Comparison of ENCODE assay signal across 22 mouse cellular contexts in genomic region chr10:24490432-24490831, GRCm38 (mm10).
DNase-seq lines count a peak whose midpoint lies in the region; ATAC-seq and TF ChIP-seq lines count a peak whose summit lies in the region.
"Had no signal": no experiment of that assay in that cellular context is flagged by ENCODE, and none has a peak within 500 bp of the region (broad histone marks: within the 10 kb centered on the region; RNA-seq: fewer than 3 reads in every experiment).

No protein-coding gene starts in this region.

- no peak for TF ChIP-seq EP300 in MEL (IDR thresholded peaks at IDR 0.05; ENCODE audit: low read depth in 1 of 2, low read length in 2 of 2)

- H3K27me3 ChIP-seq in intestine, embryonic 15.5 days (replicated peaks): no peaks in the 10 kb centered on the region
- no peaks in the 10 kb centered on the region for H3K27me3 ChIP-seq in intestine, postnatal 0 days (replicated peaks; ENCODE audit: control insufficient read depth, insufficient read depth, low read length)
- peaks cover 0 to 2% of the 10 kb centered on the region in 2 experiments; a peak in 1 of 4 replicates for H3K27me3 ChIP-seq in MEL (ENCODE audit: control insufficient read depth in 1 of 2, insufficient read depth in 2 of 2, low read length in 2 of 2)
- H3K27me3 ChIP-seq in intestine, embryonic 16.5 days (replicated peaks; ENCODE audit: control insufficient read depth, insufficient read depth, low read length): no peaks in the 10 kb centered on the region
- H3K27me3 ChIP-seq: embryonic facial prominence, embryonic 12.5 days; forebrain, embryonic 13.5 days; forebrain, embryonic 15.5 days; Patski had no signal

- TF ChIP-seq CTCF in intestine, postnatal 0 days (IDR thresholded peaks at IDR 0.05; ENCODE audit: low read depth): no peak
- TF ChIP-seq CTCF in MEL (IDR thresholded peaks at IDR 0.05 in 2 of 3, conservative IDR thresholded peaks at IDR 0.05 in 1 of 3; ENCODE audit: control insufficient read depth in 1 of 3, insufficient read depth in 1 of 3, low read depth in 2 of 3, low read length in 3 of 3, poor library complexity in 1 of 3, severe bottlenecking in 1 of 3): no peak

- H3K9ac ChIP-seq in intestine, embryonic 15.5 days: no peak overlapping the region
- H3K9ac ChIP-seq in intestine, postnatal 0 days (ENCODE audit: low read depth, low read length): no peak overlapping the region
- no peak overlapping the region for H3K9ac ChIP-seq in MEL (ENCODE audit: control insufficient read depth, low read depth, low read length, poor library complexity, severe bottlenecking)
- H3K9ac ChIP-seq in intestine, embryonic 16.5 days (ENCODE audit: low read depth, low read length): no peak overlapping the region
- H3K9ac ChIP-seq: embryonic facial prominence, embryonic 12.5 days; forebrain, embryonic 13.5 days; forebrain, embryonic 15.5 days; forebrain, postnatal 0 days had no signal

- no peak overlapping the region for H3K27ac ChIP-seq in intestine, embryonic 15.5 days
- no peak overlapping the region for H3K27ac ChIP-seq in intestine, postnatal 0 days (ENCODE audit: low read depth, low read length)
- no peak overlapping the region for H3K27ac ChIP-seq in MEL (ENCODE audit: control insufficient read depth, low read depth, low read length)
- H3K27ac ChIP-seq in intestine, embryonic 16.5 days (ENCODE audit: low read length): no peak overlapping the region
- H3K27ac ChIP-seq: embryonic facial prominence, embryonic 10.5 days; embryonic facial prominence, embryonic 12.5 days; forebrain, embryonic 13.5 days; forebrain, embryonic 15.5 days had no signal

- TF ChIP-seq RAD21 in MEL (IDR thresholded peaks at IDR 0.05; ENCODE audit: low read depth, low read length): no peak

- no peaks in the 10 kb centered on the region for H3K9me3 ChIP-seq in intestine, embryonic 15.5 days
- no peaks in the 10 kb centered on the region for H3K9me3 ChIP-seq in intestine, postnatal 0 days (ENCODE audit: control insufficient read depth)
- H3K9me3 ChIP-seq in MEL (replicated peaks; ENCODE audit: insufficient read depth, low read length): no peaks in the 10 kb centered on the region
- no peaks in the 10 kb centered on the region for H3K9me3 ChIP-seq in intestine, embryonic 16.5 days (ENCODE audit: control insufficient read depth, low read length)
- H3K9me3 ChIP-seq: embryonic facial prominence, embryonic 10.5 days; embryonic facial prominence, embryonic 12.5 days; forebrain, embryonic 13.5 days; forebrain, embryonic 15.5 days had no signal

- H3K79me2 ChIP-seq in MEL (ENCODE audit: control insufficient read depth, insufficient read depth, low read length, poor library complexity): no peaks in the 10 kb centered on the region

- no peak overlapping the region for H3K4me3 ChIP-seq in intestine, embryonic 15.5 days (replicated peaks)
- H3K4me3 ChIP-seq in intestine, postnatal 0 days (ENCODE audit: low read depth, low read length): no peak overlapping the region
- no peak overlapping the region for H3K4me3 ChIP-seq in MEL (ENCODE audit: control insufficient read depth in 1 of 2, insufficient read depth in 1 of 2, low read depth in 2 of 2, low read length in 2 of 2)
- no peak overlapping the region for H3K4me3 ChIP-seq in intestine, embryonic 16.5 days (ENCODE audit: low read length)
- H3K4me3 ChIP-seq: embryonic facial prominence, embryonic 10.5 days; embryonic facial prominence, embryonic 12.5 days; forebrain, embryonic 13.5 days; forebrain, embryonic 15.5 days had no signal

- ATAC-seq in intestine, embryonic 15.5 days: peak; percentile 47; the same call in 1 of the 2 replicates
- no peak for ATAC-seq in intestine, postnatal 0 days
- ATAC-seq in intestine, embryonic 16.5 days: peak; percentile 48
- ATAC-seq: activated CD4-positive, CD25-positive, alpha-beta regulatory T cell, adult 4 months; forebrain, embryonic 13.5 days; forebrain, embryonic 15.5 days; forebrain, postnatal 0 days; Patski had no signal

- H3K4me2 ChIP-seq in intestine, embryonic 15.5 days (replicated peaks): no peak overlapping the region
- H3K4me2 ChIP-seq in intestine, postnatal 0 days (replicated peaks; ENCODE audit: low read depth): no peak overlapping the region
- H3K4me2 ChIP-seq in intestine, embryonic 16.5 days (ENCODE audit: low read depth, low read length): no peak overlapping the region
- H3K4me2 ChIP-seq: embryonic facial prominence, embryonic 12.5 days; forebrain, embryonic 13.5 days; forebrain, embryonic 15.5 days had no signal

- DNase-seq in MEL (ENCODE audit: low read depth, low spot score): peak; percentile 25
- DNase-seq in B cell, adult 2 months: no peak
- no peak for DNase-seq in right cerebral cortex, postnatal 25 days
- DNase-seq: adrenal gland, adult 8-10 months; adrenal gland, postnatal 14 days; adrenal gland, postnatal 36 days; cerebellum, adult 11 months; cerebellum, adult 18-20 months; cerebellum, adult 8-10 months; cerebellum, adult 9-11 months; cerebellum, postnatal 14 days; cerebellum, postnatal 36 days; forebrain, postnatal 0 days had no signal

- TF ChIP-seq POLR2A in MEL (IDR thresholded peaks at IDR 0.05; ENCODE audit: control insufficient read depth in 1 of 2, insufficient read depth in 1 of 2, low read depth in 1 of 2, low read length in 2 of 2, poor library complexity in 1 of 2): no peak

- 51% methylated on average over 2 of the region's 2 CpGs for WGBS in intestine, embryonic 15.5 days
- 37% methylated on average over 2 of the region's 2 CpGs for WGBS in intestine, postnatal 0 days
- WGBS in intestine, embryonic 16.5 days: 57% methylated on average over 2 of the region's 2 CpGs

- no peaks in the 10 kb centered on the region for H3K36me3 ChIP-seq in intestine, embryonic 15.5 days
- no peaks in the 10 kb centered on the region for H3K36me3 ChIP-seq in intestine, postnatal 0 days (ENCODE audit: control insufficient read depth, insufficient read depth)
- H3K36me3 ChIP-seq in MEL (ENCODE audit: control insufficient read depth in 1 of 2, insufficient read depth in 2 of 2, low read length in 2 of 2): no peaks in the 10 kb centered on the region; a peak in 2 of 4 replicates
- no peaks in the 10 kb centered on the region for H3K36me3 ChIP-seq in intestine, embryonic 16.5 days (ENCODE audit: control insufficient read depth, insufficient read depth, low read length)
- H3K36me3 ChIP-seq: embryonic facial prominence, embryonic 10.5 days; embryonic facial prominence, embryonic 12.5 days; forebrain, embryonic 15.5 days had no signal

- peaks cover 6% of the 10 kb centered on the region; the same call in 1 of the 2 replicates for H3K4me1 ChIP-seq in intestine, embryonic 15.5 days (replicated peaks)
- H3K4me1 ChIP-seq in intestine, postnatal 0 days (replicated peaks; ENCODE audit: control insufficient read depth, insufficient read depth, low read length): no peaks in the 10 kb centered on the region
- peaks cover 0 to 4% of the 10 kb centered on the region in 2 experiments; a peak in 1 of 4 replicates for H3K4me1 ChIP-seq in MEL (ENCODE audit: control insufficient read depth in 1 of 2, insufficient read depth in 2 of 2, low read length in 2 of 2)
- peaks cover 9% of the 10 kb centered on the region; the same call in 1 of the 2 replicates for H3K4me1 ChIP-seq in intestine, embryonic 16.5 days (ENCODE audit: control insufficient read depth, insufficient read depth, low read length)
- H3K4me1 ChIP-seq: forebrain, embryonic 15.5 days had no signal

TF ChIP-seq in MEL, 35 proteins besides CTCF, POLR2A, EP300 and RAD21:
- TF ChIP-seq MAX (IDR thresholded peaks at IDR 0.05; ENCODE audit: low read length) (no peak), HCFC1 (IDR thresholded peaks at IDR 0.05; ENCODE audit: low read depth, low read length) (no peak), ZC3H11A (IDR thresholded peaks at IDR 0.05; ENCODE audit: low read depth, low read length) (no peak), UBTF (IDR thresholded peaks at IDR 0.05; ENCODE audit: borderline replicate concordance, insufficient read depth, low read depth, low read length) (no peak), MAFK (IDR thresholded peaks at IDR 0.05; ENCODE audit: borderline replicate concordance, low read depth, low read length) (peak; percentile 89), SMC3 (IDR thresholded peaks at IDR 0.05; ENCODE audit: low read depth, low read length) (no peak), ETS1 (IDR thresholded peaks at IDR 0.05; ENCODE audit: low read depth, low read length) (no peak), SIN3A (IDR thresholded peaks at IDR 0.05; ENCODE audit: low read length) (no peak), TCF12 (IDR thresholded peaks at IDR 0.05; ENCODE audit: low read depth, low read length) (no peak)
